Mouse (Mus musculus) limb, embryonic 14.5 days (tissue): ENCODE measurements at regions not wholly inside any gene's neighbourhood (a gene's known extent, or its start where the extent isn't known, plus 50 kb on each side); places are given as distances from the start of the nearest gene placed in this dataset.

ENCODE experiments used
- ATAC-seq: fragments of 200-750 bp; cut with Nextera tagmentation; 2 replicates; pipeline ENCODE4 v1.8.0; 2017; ENCODE audit warnings: low read depth, moderate number of reproducible peaks, moderate TSS enrichment; ENCODE audit not compliant: low FRiP score
- DNase-seq: peaks from one replicate; pipeline ENCODE4 v3.0.0-alpha.2; 2015; ENCODE audit warnings: low spot score
- H3K27ac ChIP-seq: fragments of 300-500 bp; sonication (generic); replicated peaks from 2 replicates; pipeline ENCODE4 v1.5.1; 2014; ENCODE audit warnings: low read depth, mild to moderate bottlenecking, low read length, moderate library complexity, mixed read lengths
- H3K27me3 ChIP-seq: fragments of 300-500 bp; sonication (generic); 2 replicates; pipeline ENCODE4 v1.6.1; 2014; ENCODE audit warnings: low read length, mixed read lengths; ENCODE audit not compliant: control insufficient read depth, insufficient read depth
- H3K36me3 ChIP-seq: fragments of 300-500 bp; sonication (generic); 2 replicates; pipeline ENCODE4 v1.6.1; 2014; ENCODE audit warnings: mild to moderate bottlenecking, low read length, moderate library complexity, mixed read lengths; ENCODE audit not compliant: control insufficient read depth, insufficient read depth
- H3K4me1 ChIP-seq: fragments of 300-500 bp; sonication (generic); 2 replicates; pipeline ENCODE4 v1.6.1; 2014; ENCODE audit warnings: antibody characterized with exemption, low read length, mixed read lengths; ENCODE audit not compliant: control insufficient read depth, insufficient read depth
- H3K4me2 ChIP-seq: fragments of 300-500 bp; sonication (generic); replicated peaks from 2 replicates; pipeline ENCODE4 v1.6.1; 2014; ENCODE audit warnings: low read depth, mild to moderate bottlenecking, low read length, moderate library complexity; ENCODE audit not compliant: severe bottlenecking
- H3K4me3 ChIP-seq: fragments of 300-500 bp; sonication (generic); replicated peaks from 2 replicates; pipeline ENCODE4 v1.5.1; 2014; ENCODE audit warnings: low read length
- H3K9ac ChIP-seq: fragments of 300-500 bp; sonication (generic); 2 replicates; pipeline ENCODE4 v1.6.1; 2014; ENCODE audit warnings: mild to moderate bottlenecking, low read depth, low read length, moderate library complexity; ENCODE audit not compliant: severe bottlenecking
- H3K9me3 ChIP-seq: fragments of 300-500 bp; sonication (generic); 2 replicates; pipeline ENCODE4 v1.6.1; 2016; ENCODE audit warnings: low read length; ENCODE audit not compliant: control insufficient read depth
- POLR2A ChIP-seq: fragments of 200-500 bp; IDR thresholded peaks from 2 replicates; pipeline ENCODE4 v1.8.0; 2012; ENCODE audit warnings: inconsistent platforms, mild to moderate bottlenecking, moderate library complexity, borderline replicate concordance; ENCODE audit not compliant: insufficient read depth, insufficient read length; ENCODE audit errors: extremely low read depth
- WGBS: fragments of 180-500 bp; shearing (Covaris S2); extraction: QIAGEN DNeasy Blood & Tissue Kit; methylation state at CpG from one replicate; pipeline ENCODE4 v1.1.7; 2014; 5-methylcytosine and 5-hydroxymethylcytosine counted together

DNA sequence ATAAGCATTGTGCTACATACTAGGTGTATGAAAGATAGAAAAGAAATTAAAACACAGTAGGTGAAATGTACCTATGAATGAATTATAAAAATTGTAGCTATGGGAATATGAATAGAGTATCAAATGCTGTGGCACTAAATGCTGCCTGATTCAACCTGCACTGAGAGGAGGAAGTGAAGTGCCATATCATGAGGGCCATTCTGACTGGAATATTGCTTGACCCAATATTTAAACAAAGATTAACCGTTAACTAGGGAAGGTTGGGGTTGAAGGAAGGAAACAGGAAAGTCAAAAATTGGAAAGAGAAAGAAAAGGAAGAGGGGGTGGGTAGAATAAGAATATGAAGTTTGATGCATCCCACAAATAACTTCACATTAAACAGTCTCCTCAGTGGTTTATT, 103.8 kb downstream of the Ccdc71l start:
- WGBS: 80% methylated on average over 1 of the region's 1 CpGs

DNA sequence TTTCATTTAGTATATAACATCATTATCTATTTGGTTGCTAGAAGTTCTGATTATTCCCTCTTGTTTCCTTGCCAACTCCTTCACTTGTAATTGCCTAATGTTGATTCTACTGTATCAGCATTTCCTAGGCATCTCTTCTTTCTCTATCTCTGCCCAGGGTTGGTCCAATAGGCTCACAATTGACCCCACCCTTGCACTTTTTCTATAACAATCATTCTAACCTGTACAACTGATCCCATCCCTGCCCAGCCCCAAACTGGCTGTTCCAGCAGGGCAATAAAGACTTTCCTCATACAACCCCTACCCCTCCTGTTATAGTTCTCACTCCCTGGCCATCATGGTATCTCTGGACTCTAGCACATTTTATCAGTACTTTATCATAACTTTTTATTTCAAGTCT, 104.3 kb downstream of the Ccdc71l start:
- no peaks in the 10 kb centered on the region for H3K9me3 ChIP-seq
- no peak for DNase-seq
- no peaks in the 10 kb centered on the region for H3K36me3 ChIP-seq
- no peak for TF ChIP-seq POLR2A
- no peak overlapping the region for H3K9ac ChIP-seq
- no peaks in the 10 kb centered on the region for H3K4me1 ChIP-seq
- H3K4me2 ChIP-seq: no peak overlapping the region
- no peak overlapping the region for H3K4me3 ChIP-seq
- no peak overlapping the region for H3K27ac ChIP-seq
- no peak for ATAC-seq
- no peaks in the 10 kb centered on the region for H3K27me3 ChIP-seq

More for the DNA sequence above, 103.8 kb downstream of the Ccdc71l start:
- Histone ChIP-seq H3K27ac (no peak overlapping the region), H3K4me1 (no peaks in the 10 kb centered on the region), H3K9ac (no peak overlapping the region), H3K36me3 (no peaks in the 10 kb centered on the region), H3K4me2 (no peak overlapping the region), H3K27me3 (no peaks in the 10 kb centered on the region), H3K9me3 (no peaks in the 10 kb centered on the region), H3K4me3 (no peak overlapping the region)
- DNase-seq (no peak), ATAC-seq (no peak)
- no peak for TF ChIP-seq POLR2A

DNA sequence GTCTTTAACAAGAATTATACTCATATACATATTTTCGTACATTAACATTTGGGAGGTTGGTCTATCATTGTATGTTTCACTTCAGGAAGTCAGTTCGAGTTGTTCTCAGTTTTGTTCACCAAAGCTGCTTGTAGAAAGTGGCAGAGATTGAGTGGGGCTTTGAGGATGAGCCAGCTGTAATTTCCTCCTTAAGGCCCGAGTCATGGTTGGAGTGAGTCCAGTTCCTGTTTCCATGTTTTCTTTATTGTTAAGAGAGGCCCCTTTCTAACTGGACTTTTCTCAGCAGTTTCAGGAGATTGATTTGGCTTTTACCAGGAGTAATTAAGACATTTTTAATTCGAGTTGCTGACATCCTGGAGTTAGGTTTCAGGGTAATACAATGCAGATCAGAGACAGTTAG, 107.7 kb downstream of the Ccdc71l start:
- Histone ChIP-seq H3K4me2 (no peak overlapping the region), H3K9ac (no peak overlapping the region), H3K4me3 (no peak overlapping the region), H3K36me3 (no peaks in the 10 kb centered on the region), H3K27me3 (no peaks in the 10 kb centered on the region), H3K4me1 (no peaks in the 10 kb centered on the region), H3K27ac (no peak overlapping the region), H3K9me3 (no peaks in the 10 kb centered on the region)
- DNase-seq: peak; percentile 27
- WGBS: 60% methylated on average over 4 of the region's 4 CpGs
- no peak for TF ChIP-seq POLR2A
- ATAC-seq: no peak

DNA sequence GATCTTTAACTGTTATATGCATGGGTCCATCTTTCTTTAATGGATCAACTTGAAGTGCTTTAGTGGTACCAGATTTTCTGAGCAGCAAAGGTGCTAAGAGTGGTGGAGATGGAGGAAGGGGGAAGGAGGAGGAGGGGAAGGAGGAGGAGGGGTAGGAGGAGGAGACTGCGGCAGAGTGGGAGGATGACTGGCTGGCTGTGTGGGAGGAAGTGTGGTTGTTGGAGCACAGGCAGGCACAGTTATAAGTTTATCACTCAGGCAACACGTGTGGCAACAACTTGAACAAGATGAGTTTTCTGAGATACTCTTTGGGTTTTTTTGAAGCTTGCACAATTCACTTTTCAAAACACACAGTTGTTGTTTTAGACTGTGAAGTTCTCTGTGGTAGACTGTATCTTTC, 108.2 kb downstream of the Ccdc71l start:
- Histone ChIP-seq H3K9me3 (no peaks in the 10 kb centered on the region), H3K9ac (no peak overlapping the region), H3K27ac (no peak overlapping the region), H3K4me2 (no peak overlapping the region), H3K27me3 (no peaks in the 10 kb centered on the region), H3K4me1 (no peaks in the 10 kb centered on the region), H3K4me3 (no peak overlapping the region), H3K36me3 (no peaks in the 10 kb centered on the region)
- DNase-seq (no peak), ATAC-seq (no peak)
- WGBS: 17% methylated on average over 2 of the region's 2 CpGs
- no peak for TF ChIP-seq POLR2A

DNA sequence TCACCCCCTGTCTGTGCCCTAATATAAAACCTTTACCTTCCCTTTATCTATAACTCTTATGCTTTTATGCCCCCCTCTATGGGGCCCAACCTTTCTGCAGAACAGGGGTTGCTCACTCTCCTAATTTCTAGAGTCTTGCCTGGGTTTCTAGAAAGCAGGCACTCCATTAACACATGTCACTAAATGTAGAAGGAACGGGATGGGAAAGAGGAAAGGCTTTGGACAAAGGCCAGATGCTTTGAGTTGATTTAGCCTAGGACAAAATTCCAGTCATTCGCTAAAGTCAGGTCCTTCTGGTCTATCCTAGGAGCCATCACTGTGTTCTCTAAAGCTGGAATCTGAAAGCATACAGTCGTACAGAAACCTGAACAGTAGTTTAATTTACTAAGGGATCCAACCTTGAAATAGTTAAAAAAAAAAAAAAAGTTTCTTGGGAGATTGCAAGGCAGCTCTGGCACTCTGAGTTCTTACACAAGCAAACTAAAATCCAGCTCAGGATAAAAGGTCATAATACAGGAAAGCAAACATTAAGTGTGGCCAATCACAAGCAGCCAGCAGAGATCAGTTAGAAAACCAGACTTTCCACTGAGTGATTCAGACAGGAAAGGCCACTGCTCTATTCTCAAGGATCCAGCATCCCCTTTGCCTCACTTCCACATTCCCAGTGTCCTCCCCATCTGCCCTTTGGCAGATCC, 109.5 kb downstream of the Ccdc71l start:
- TF ChIP-seq POLR2A: no peak
- H3K4me2 ChIP-seq: no peak overlapping the region
- H3K4me3 ChIP-seq: no peak overlapping the region
- H3K4me1 ChIP-seq: no peaks in the 10 kb centered on the region
- no peak overlapping the region for H3K27ac ChIP-seq
- 56% methylated on average over 3 of the region's 3 CpGs for WGBS
- ATAC-seq: no peak
- no peaks in the 10 kb centered on the region for H3K27me3 ChIP-seq
- DNase-seq: no peak
- H3K36me3 ChIP-seq: no peaks in the 10 kb centered on the region
- no peaks in the 10 kb centered on the region for H3K9me3 ChIP-seq
- no peak overlapping the region for H3K9ac ChIP-seq

DNA sequence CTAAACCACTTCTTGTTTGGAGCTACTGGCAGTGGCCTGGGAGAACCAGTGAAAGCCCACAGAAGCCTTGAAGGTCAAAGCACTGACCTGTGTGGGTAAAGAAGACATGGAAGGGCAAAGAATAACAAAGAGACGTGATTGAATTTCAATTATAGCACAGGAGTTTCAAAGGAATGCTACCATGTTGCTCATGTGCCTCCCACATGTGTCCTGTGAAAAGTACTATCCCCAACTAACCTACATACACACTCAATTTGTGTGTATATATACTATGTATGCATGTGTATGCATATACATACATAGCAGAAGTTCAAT, 110.0 kb downstream of the Ccdc71l start:
- WGBS: 69% methylated on average over 1 of the region's 1 CpGs
- H3K4me1 ChIP-seq: no peaks in the 10 kb centered on the region
- DNase-seq (no peak), ATAC-seq (no peak)
- no peaks in the 10 kb centered on the region for H3K36me3 ChIP-seq
- H3K9me3 ChIP-seq: no peaks in the 10 kb centered on the region
- H3K27me3 ChIP-seq: no peaks in the 10 kb centered on the region
- H3K4me3 ChIP-seq: no peak overlapping the region
- H3K9ac ChIP-seq: no peak overlapping the region
- no peak overlapping the region for H3K4me2 ChIP-seq
- TF ChIP-seq POLR2A: no peak
- no peak overlapping the region for H3K27ac ChIP-seq
